Mouse (Mus musculus) embryonic facial prominence, embryonic 11.5 days (tissue): ENCODE data around the gene Olfr19. TPM values are rescaled to one million over a fixed set of nuclear protein-coding genes. Genes with fewer than 3 reads are reported as not detected.

Source experiments
- polyA plus RNA-seq: library from polyadenylated mRNA; unstranded; fragments of >200 nt; fragmentation: Nextera tagmentation; extraction: Ambion mirVana; gene quantifications from 2 replicates; pipeline ENCODE4 v1.2.1, GENCODE M21; 2014

Olfr19 gene
- polyA plus RNA-seq, 1 experiment from 2014 or later: not detected

Other genes with a start within 250 kb of the Olfr19 start
- 5.4 and 7.1 TPM in 2 replicates for gene Fgd4, start 75.9 kb downstream of the Olfr19 start, polyA plus RNA-seq
- gene Spag6l, start 153.1 kb upstream of the Olfr19 start, polyA plus RNA-seq: 0.17 and 0.54 TPM in 2 replicates
- gene Igll1, start 187.6 kb upstream of the Olfr19 start, polyA plus RNA-seq: not detected in 2 replicates
- gene Top3b, start 194.3 kb upstream of the Olfr19 start, polyA plus RNA-seq: 56.8 and 64.1 TPM in 2 replicates
- 1.8 and 2.1 TPM in 2 replicates for gene Vpreb1, start 194.4 kb upstream of the Olfr19 start, polyA plus RNA-seq
- gene Ppm1f, start 220.1 kb upstream of the Olfr19 start, polyA plus RNA-seq: 15.6 and 18.2 TPM in 2 replicates